Mouse (Mus musculus): ENCODE measurements at regions not wholly inside any gene's neighbourhood (a gene's known extent, or its start where the extent isn't known, plus 50 kb on each side); places are given as distances from the start of the nearest gene placed in this dataset.
"Not testable (repeated sequence)": the region's sequence is repeated elsewhere in the genome, so short reads cannot be mapped to it uniquely, and the experiment has no call there.

DNA sequence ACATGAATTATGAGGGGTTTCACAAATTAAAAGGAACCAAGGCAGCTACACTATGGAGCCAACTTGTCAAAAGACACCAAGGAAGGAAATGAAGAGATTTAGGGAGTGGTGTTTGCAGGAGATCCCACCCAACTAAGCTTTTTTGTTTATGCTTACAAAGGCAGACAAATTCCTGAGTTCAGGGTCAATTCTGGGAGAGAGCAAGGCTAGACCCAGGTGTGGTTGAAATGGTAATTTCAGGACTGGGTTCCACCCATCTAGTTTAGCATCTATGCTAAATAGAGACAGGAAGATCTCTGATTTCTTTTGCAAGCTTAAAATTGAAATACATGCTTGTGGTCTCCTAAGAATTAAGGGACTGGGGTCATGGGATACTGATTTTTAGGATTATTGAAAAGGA lies 286.0 kb upstream of the Pcdh17 start:
- H3K9me3 ChIP-seq (ENCODE audit: control insufficient read depth, low read length), result no peaks in the 10 kb centered on the region
- DNase-seq (ENCODE audit: low spot score) (no peak), ATAC-seq (ENCODE audit: low read depth) (no peak)
- H3K27ac ChIP-seq (replicated peaks; ENCODE audit: low read depth, low read length), result no peak overlapping the region
- H3K4me2 ChIP-seq (ENCODE audit: low read depth, low read length), result no peak overlapping the region
- H3K9ac ChIP-seq (ENCODE audit: low read depth, low read length), result no peak overlapping the region
- H3K36me3 ChIP-seq (ENCODE audit: control insufficient read depth, insufficient read depth, low read length), result no peaks in the 10 kb centered on the region
- H3K27me3 ChIP-seq (replicated peaks; ENCODE audit: control insufficient read depth, insufficient read depth, low read length), result no peaks in the 10 kb centered on the region
- no peaks in the 10 kb centered on the region for H3K4me1 ChIP-seq (ENCODE audit: control insufficient read depth, insufficient read depth, low read length)
- no peak overlapping the region for H3K4me3 ChIP-seq (ENCODE audit: low read depth, low read length)

DNA sequence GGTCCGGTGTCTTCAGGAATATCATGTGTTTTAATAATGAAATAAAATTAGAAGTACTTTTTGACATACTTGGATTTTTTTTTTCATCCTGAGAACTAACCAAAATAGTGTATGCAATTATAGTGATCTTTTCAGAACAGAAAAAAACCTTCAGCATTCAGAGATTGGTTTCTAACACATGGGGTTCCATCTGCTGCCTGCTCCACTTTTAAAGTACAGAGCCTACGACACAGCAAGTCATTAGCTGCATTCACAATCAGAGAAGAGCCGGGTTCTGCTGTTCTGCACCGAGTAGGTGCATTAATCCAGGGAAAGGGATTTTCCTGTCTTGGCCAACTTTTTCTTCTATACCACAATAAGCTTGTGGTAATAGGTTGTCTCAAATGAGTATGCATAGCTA lies 267.9 kb upstream of the Pcdh17 start:
- no peak overlapping the region for H3K9ac ChIP-seq (ENCODE audit: low read depth, low read length)
- no peak overlapping the region for H3K27ac ChIP-seq (replicated peaks; ENCODE audit: low read depth, low read length)
- WGBS, result 81% methylated on average over 4 of the region's 4 CpGs
- H3K9me3 ChIP-seq (ENCODE audit: control insufficient read depth, low read length), result no peaks in the 10 kb centered on the region
- DNase-seq (ENCODE audit: low spot score), result no peak
- H3K4me3 ChIP-seq (ENCODE audit: low read depth, low read length), result no peak overlapping the region
- H3K4me2 ChIP-seq (ENCODE audit: low read depth, low read length), result no peak overlapping the region
- no peaks in the 10 kb centered on the region for H3K36me3 ChIP-seq (ENCODE audit: control insufficient read depth, insufficient read depth, low read length)
- no peaks in the 10 kb centered on the region for H3K27me3 ChIP-seq (replicated peaks; ENCODE audit: control insufficient read depth, insufficient read depth, low read length)
- ATAC-seq (ENCODE audit: low read depth), result no peak
- H3K4me1 ChIP-seq (ENCODE audit: control insufficient read depth, insufficient read depth, low read length), result no peaks in the 10 kb centered on the region

DNA sequence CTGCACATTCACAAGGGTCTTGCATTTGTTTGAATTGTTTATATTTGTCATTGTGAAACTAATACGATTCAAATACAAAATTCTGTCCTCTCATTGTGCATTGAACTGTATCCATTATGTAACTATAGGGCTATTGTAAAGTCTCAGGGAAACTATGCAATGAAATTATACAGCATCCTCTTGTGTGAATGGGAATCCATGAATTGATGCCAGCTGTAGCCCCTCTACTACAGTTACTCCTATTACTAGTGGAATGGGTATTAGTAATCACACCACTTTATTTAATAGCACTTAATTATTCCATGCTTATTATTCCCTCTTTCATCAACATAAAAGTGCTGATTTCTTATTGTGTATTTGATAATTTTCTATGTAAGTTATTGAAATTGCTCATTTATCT lies 232.4 kb upstream of the Pcdh17 start:
- Histone ChIP-seq H3K4me2 (ENCODE audit: low read depth, low read length) (no peak overlapping the region), H3K27ac (replicated peaks; ENCODE audit: low read depth, low read length) (no peak overlapping the region), H3K9me3 (ENCODE audit: control insufficient read depth, low read length) (0 out of 2 replicates have a peak, but pooled peaks cover 9% of the 10 kb centered on the region), H3K4me1 (ENCODE audit: control insufficient read depth, insufficient read depth, low read length) (no peaks in the 10 kb centered on the region), H3K27me3 (replicated peaks; ENCODE audit: control insufficient read depth, insufficient read depth, low read length) (no peaks in the 10 kb centered on the region), H3K4me3 (ENCODE audit: low read depth, low read length) (no peak overlapping the region), H3K36me3 (ENCODE audit: control insufficient read depth, insufficient read depth, low read length) (no peaks in the 10 kb centered on the region), H3K9ac (ENCODE audit: low read depth, low read length) (no peak overlapping the region)
- no peak for DNase-seq (ENCODE audit: low spot score)
- ATAC-seq (ENCODE audit: low read depth), result no peak
- 77% methylated on average over 1 of the region's 1 CpGs for WGBS

DNA sequence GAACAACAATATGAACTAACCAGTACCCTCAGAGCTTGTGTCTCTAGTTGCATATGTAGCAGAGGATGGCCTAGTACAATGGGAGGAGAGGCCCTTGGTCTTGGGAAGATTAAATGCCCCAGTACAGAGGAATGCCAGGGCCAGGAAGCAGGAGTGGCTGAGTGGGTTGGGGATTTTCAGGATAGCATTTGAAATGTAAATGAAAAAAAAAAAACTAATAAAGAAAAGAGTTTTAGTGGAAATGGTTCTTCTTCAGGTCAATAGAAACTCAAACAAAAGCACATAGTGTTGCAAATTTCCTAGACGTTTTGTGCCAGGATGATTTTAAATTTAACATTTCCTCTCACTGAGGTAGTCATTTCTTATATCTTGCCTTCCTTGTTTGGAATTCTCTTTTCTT lies 220.4 kb upstream of the Pcdh17 start:
- H3K27me3 ChIP-seq (replicated peaks; ENCODE audit: control insufficient read depth, insufficient read depth, low read length), result no peaks in the 10 kb centered on the region
- H3K36me3 ChIP-seq (ENCODE audit: control insufficient read depth, insufficient read depth, low read length), result no peaks in the 10 kb centered on the region
- no peak overlapping the region for H3K9ac ChIP-seq (ENCODE audit: low read depth, low read length)
- H3K4me3 ChIP-seq (ENCODE audit: low read depth, low read length), result no peak overlapping the region
- no peak overlapping the region for H3K4me2 ChIP-seq (ENCODE audit: low read depth, low read length)
- DNase-seq (ENCODE audit: low spot score), result no peak
- H3K9me3 ChIP-seq (ENCODE audit: control insufficient read depth, low read length), result no peaks in the 10 kb centered on the region
- no peaks in the 10 kb centered on the region for H3K4me1 ChIP-seq (ENCODE audit: control insufficient read depth, insufficient read depth, low read length)
- ATAC-seq (ENCODE audit: low read depth), result no peak
- H3K27ac ChIP-seq (replicated peaks; ENCODE audit: low read depth, low read length), result no peak overlapping the region
- 45% methylated on average over 1 of the region's 1 CpGs for WGBS

DNA sequence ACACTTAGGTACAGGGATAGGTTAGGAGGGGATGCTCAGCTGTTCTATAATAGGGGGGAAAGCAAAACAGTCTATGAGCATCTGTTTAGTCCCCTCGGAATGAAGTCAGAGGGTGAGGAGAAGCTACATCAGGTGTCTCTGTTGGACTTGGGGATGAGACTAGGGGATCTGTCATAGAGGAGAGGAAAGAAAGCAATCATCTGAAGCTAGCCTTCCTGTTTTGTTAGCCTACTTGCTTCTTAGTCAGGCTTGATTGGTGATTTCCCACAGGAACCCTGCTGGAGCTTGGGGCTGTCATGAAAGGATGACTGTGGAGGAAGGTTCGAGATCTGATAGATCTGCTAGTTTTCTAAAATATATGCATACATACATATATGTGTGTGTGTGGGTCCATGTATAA lies 219.4 kb upstream of the Pcdh17 start:
- Histone ChIP-seq H3K27ac (replicated peaks; ENCODE audit: low read depth, low read length) (no peak overlapping the region), H3K4me3 (ENCODE audit: low read depth, low read length) (no peak overlapping the region), H3K4me1 (ENCODE audit: control insufficient read depth, insufficient read depth, low read length) (no peaks in the 10 kb centered on the region), H3K36me3 (ENCODE audit: control insufficient read depth, insufficient read depth, low read length) (no peaks in the 10 kb centered on the region), H3K9me3 (ENCODE audit: control insufficient read depth, low read length) (no peaks in the 10 kb centered on the region), H3K27me3 (replicated peaks; ENCODE audit: control insufficient read depth, insufficient read depth, low read length) (no peaks in the 10 kb centered on the region), H3K9ac (ENCODE audit: low read depth, low read length) (no peak overlapping the region), H3K4me2 (ENCODE audit: low read depth, low read length) (no peak overlapping the region)
- WGBS, result 81% methylated on average over 2 of the region's 2 CpGs
- no peak for DNase-seq (ENCODE audit: low spot score)
- ATAC-seq (ENCODE audit: low read depth), result no peak

DNA sequence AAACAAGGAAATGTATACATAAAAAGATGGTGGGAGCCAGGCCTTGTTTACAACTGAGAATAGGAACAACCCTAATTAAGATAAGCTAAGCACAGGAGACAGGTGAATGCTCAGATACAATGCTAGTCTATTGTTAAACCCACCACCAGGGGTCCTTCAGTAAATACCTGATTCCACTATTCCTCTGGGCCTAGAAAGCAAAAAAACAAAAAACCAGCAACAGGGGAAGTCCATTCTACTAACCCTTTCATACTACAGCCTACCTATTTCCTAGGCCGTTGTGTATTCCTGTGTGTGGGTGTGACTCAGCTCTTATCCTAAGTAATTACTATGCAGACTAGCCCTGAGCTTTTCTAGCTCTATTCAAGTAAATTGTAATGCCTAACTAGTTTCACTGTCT lies 195.4 kb upstream of the Pcdh17 start:
- not testable (repeated sequence) for H3K4me3 ChIP-seq (ENCODE audit: low read depth, low read length); H3K9me3 ChIP-seq (ENCODE audit: control insufficient read depth, low read length); H3K4me1 ChIP-seq (ENCODE audit: control insufficient read depth, insufficient read depth, low read length); H3K27me3 ChIP-seq (replicated peaks; ENCODE audit: control insufficient read depth, insufficient read depth, low read length); DNase-seq (ENCODE audit: low spot score); H3K4me2 ChIP-seq (ENCODE audit: low read depth, low read length); H3K36me3 ChIP-seq (ENCODE audit: control insufficient read depth, insufficient read depth, low read length); H3K27ac ChIP-seq (replicated peaks; ENCODE audit: low read depth, low read length); H3K9ac ChIP-seq (ENCODE audit: low read depth, low read length); ATAC-seq (ENCODE audit: low read depth)
- WGBS, result 67% methylated on average over 1 of the region's 1 CpGs

DNA sequence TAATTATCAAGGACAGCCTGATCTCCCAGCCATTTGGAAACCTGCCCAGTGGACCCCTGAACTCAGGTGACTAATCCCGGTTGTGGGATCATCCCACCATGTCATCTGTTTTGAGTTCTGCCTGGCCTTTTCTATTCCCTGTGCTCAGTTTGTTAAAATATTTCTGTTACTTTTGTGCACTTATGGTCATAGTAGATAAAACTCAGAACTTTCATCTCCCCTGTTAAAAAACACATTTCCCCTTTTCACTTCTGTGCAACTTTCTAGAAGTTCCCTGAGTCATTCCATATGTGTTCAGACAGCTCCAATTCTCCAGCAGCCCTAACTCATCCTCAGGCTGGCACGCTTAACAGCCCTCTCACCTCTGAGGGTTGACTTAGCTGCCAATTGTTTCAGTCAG lies 190.8 kb upstream of the Pcdh17 start:
- H3K9ac ChIP-seq (ENCODE audit: low read depth, low read length), result no peak overlapping the region
- H3K9me3 ChIP-seq (ENCODE audit: control insufficient read depth, low read length), result no peaks in the 10 kb centered on the region
- no peak overlapping the region for H3K4me2 ChIP-seq (ENCODE audit: low read depth, low read length)
- DNase-seq (ENCODE audit: low spot score) (no peak), ATAC-seq (ENCODE audit: low read depth) (no peak)
- 53% methylated on average over 2 of the region's 2 CpGs for WGBS
- H3K4me3 ChIP-seq (ENCODE audit: low read depth, low read length), result no peak overlapping the region
- H3K27ac ChIP-seq (replicated peaks; ENCODE audit: low read depth, low read length), result no peak overlapping the region
- no peaks in the 10 kb centered on the region for H3K4me1 ChIP-seq (ENCODE audit: control insufficient read depth, insufficient read depth, low read length)
- H3K36me3 ChIP-seq (ENCODE audit: control insufficient read depth, insufficient read depth, low read length), result no peaks in the 10 kb centered on the region
- no peaks in the 10 kb centered on the region for H3K27me3 ChIP-seq (replicated peaks; ENCODE audit: control insufficient read depth, insufficient read depth, low read length)

DNA sequence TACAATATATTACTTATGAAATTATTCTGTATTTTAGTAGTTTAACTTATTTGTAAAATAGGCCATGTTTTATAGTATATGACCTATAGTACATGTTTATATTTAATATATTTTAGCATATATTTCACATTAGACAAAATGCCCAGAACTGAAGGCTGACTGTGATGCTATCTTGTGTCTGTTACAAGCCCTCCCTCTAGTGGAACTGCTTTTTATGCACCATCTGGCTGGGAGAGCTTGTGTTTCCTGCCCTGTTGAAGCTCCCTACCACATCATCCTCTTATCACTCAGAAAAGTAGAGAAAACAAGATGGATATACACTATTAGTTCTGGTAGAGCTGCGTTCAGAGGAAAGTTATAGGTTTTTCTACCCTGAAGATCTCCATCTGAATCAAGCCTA lies 185.7 kb upstream of the Pcdh17 start:
- Histone ChIP-seq H3K9me3 (ENCODE audit: control insufficient read depth, low read length) (no peaks in the 10 kb centered on the region), H3K4me2 (ENCODE audit: low read depth, low read length) (no peak overlapping the region), H3K27ac (replicated peaks; ENCODE audit: low read depth, low read length) (no peak overlapping the region), H3K36me3 (ENCODE audit: control insufficient read depth, insufficient read depth, low read length) (no peaks in the 10 kb centered on the region), H3K9ac (ENCODE audit: low read depth, low read length) (no peak overlapping the region), H3K4me1 (ENCODE audit: control insufficient read depth, insufficient read depth, low read length) (no peaks in the 10 kb centered on the region), H3K4me3 (ENCODE audit: low read depth, low read length) (no peak overlapping the region), H3K27me3 (replicated peaks; ENCODE audit: control insufficient read depth, insufficient read depth, low read length) (no peaks in the 10 kb centered on the region)
- 59% methylated on average over 1 of the region's 1 CpGs for WGBS
- DNase-seq (ENCODE audit: low spot score), result no peak
- ATAC-seq (ENCODE audit: low read depth), result no peak

DNA sequence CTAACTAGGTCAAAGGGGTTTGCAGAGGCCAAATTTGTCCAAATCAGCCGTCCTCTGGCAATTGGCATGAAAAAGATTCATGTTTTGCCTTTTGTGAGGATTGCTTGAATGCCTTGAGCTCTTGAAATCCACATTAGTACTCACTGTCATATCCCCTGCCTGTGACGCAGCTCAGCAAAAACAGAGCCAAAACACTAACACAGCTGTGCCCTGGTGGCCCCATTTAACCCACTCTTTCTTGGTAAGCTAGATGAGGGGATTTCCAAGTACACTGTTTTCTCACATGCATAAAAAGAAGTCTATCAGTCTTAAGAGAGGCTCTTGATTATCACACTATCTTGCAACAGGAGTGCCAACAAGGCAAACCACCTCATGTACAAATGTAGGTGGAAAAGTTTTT lies 184.7 kb upstream of the Pcdh17 start:
- Histone ChIP-seq H3K9ac (ENCODE audit: low read depth, low read length) (no peak overlapping the region), H3K4me1 (ENCODE audit: control insufficient read depth, insufficient read depth, low read length) (no peaks in the 10 kb centered on the region), H3K36me3 (ENCODE audit: control insufficient read depth, insufficient read depth, low read length) (no peaks in the 10 kb centered on the region), H3K27me3 (replicated peaks; ENCODE audit: control insufficient read depth, insufficient read depth, low read length) (no peaks in the 10 kb centered on the region), H3K4me3 (ENCODE audit: low read depth, low read length) (no peak overlapping the region), H3K27ac (replicated peaks; ENCODE audit: low read depth, low read length) (no peak overlapping the region), H3K9me3 (ENCODE audit: control insufficient read depth, low read length) (no peaks in the 10 kb centered on the region), H3K4me2 (ENCODE audit: low read depth, low read length) (no peak overlapping the region)
- ATAC-seq (ENCODE audit: low read depth), result no peak
- WGBS, result 35% methylated on average over 2 of the region's 2 CpGs
- no peak for DNase-seq (ENCODE audit: low spot score)

All from embryonic facial prominence, embryonic 14.5 days (tissue).